Mouse (Mus musculus) forebrain, embryonic 12.5 days (tissue): Measurements from ENCODE around the gene Hlcs. TPM values are rescaled to one million over a fixed set of nuclear protein-coding genes. Genes with fewer than 3 reads are reported as not detected.
A peak's percentile ranks its signal among the peaks of the same experiment; 100 is the strongest.

Experiments
- ATAC-seq: fragments of 200-750 bp; cut with Nextera tagmentation; 2 replicates; pipeline ENCODE4 v1.8.0; 2017; ENCODE audit warnings: moderate TSS enrichment; ENCODE audit not compliant: low FRiP score
- H3K27ac ChIP-seq: fragments of 300-500 bp; sonication (generic); 2 replicates; pipeline ENCODE4 v1.5.1; 2016; ENCODE audit warnings: mild to moderate bottlenecking
- H3K27me3 ChIP-seq: fragments of 300-500 bp; sonication (generic); 2 replicates; pipeline ENCODE4 v1.6.1; 2016; ENCODE audit warnings: mild to moderate bottlenecking
- H3K36me3 ChIP-seq: fragments of 300-500 bp; sonication (generic); replicated peaks from 2 replicates; pipeline ENCODE4 v1.6.1; 2016; ENCODE audit warnings: mild to moderate bottlenecking
- H3K4me1 ChIP-seq: fragments of 300-500 bp; sonication (generic); 2 replicates; pipeline ENCODE4 v1.6.1; 2016
- H3K4me2 ChIP-seq: fragments of 300-500 bp; sonication (generic); 2 replicates; pipeline ENCODE4 v1.6.1; 2016; ENCODE audit warnings: mild to moderate bottlenecking, moderate library complexity
- H3K4me3 ChIP-seq: fragments of 300-500 bp; sonication (generic); replicated peaks from 2 replicates; pipeline ENCODE4 v1.5.1; 2016; ENCODE audit warnings: mild to moderate bottlenecking
- H3K9ac ChIP-seq: fragments of 300-500 bp; sonication (generic); 2 replicates; pipeline ENCODE4 v1.6.1; 2016; ENCODE audit warnings: mild to moderate bottlenecking
- H3K9me3 ChIP-seq: fragments of 300-500 bp; sonication (generic); 2 replicates; pipeline ENCODE4 v1.6.1; 2016
- WGBS: fragments of 180-500 bp; shearing (Covaris S2); methylation state at CpG from one replicate; pipeline ENCODE4 v1.1.7; 2016; 5-methylcytosine and 5-hydroxymethylcytosine counted together
- polyA plus RNA-seq: library from polyadenylated mRNA; unstranded; fragments of >200 nt; fragmentation: Nextera tagmentation; extraction: Ambion mirVana; gene quantifications from 2 replicates; pipeline ENCODE4 v1.2.1, GENCODE M21; 2016

The Hlcs gene
- polyA plus RNA-seq, 1 experiment from 2014 or later: 13.6 TPM

DNA sequence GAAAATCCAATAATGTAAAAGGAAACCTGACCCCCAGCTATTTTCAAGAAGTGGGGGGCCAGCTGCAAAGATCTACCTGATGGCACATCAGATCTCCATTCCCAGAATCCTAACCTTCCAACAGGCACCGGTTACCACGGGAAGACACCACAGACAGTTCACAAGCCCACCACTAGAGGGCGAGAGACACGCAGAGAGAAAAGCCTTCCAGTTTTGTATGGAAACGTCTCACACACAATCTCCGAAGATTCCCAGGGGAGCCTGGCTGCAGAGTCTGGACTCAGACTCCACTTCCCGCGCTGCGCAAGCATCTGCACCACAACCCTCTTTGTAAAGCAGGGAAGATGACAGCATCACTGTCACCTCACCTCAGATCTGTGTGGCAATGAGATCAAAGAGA, 43.7 kb downstream of the Hlcs start:
- no peaks in the 10 kb centered on the region for H3K9me3 ChIP-seq
- 6% methylated on average over 9 of the region's 9 CpGs for WGBS
- no peak overlapping the region for H3K27ac ChIP-seq
- no peak overlapping the region for H3K9ac ChIP-seq
- peaks cover 16% of the 10 kb centered on the region; the same call in 1 of the 2 replicates for H3K36me3 ChIP-seq
- H3K4me2 ChIP-seq: peak overlapping the region; percentile 17; the same call in 1 of the 2 replicates
- H3K27me3 ChIP-seq: no peaks in the 10 kb centered on the region
- no peak overlapping the region for H3K4me3 ChIP-seq
- H3K4me1 ChIP-seq: peaks cover 4% of the 10 kb centered on the region
- ATAC-seq: peak; percentile 80

DNA sequence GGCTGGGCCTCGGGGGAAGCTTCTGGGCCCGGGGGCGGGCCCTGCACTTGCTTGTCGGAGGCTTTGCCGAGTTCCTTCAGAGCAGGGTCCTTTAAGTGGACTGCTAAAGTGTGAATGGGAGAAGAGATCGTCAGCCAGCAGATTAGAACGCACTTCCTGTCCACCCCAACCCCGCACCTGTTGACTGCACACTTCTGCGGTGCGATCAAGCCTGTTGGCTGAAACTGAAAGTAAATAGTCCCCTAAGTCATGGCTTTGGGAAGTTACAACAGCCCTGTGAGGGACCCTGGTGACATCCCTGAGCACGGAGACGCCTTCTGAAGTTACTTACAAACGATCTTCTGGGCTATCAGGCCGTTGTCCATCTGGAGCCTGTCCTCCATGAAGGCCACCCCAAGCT, 45.2 kb downstream of the Hlcs start:
- H3K9ac ChIP-seq: no peak overlapping the region
- no peak overlapping the region for H3K4me3 ChIP-seq
- H3K9me3 ChIP-seq: no peaks in the 10 kb centered on the region
- WGBS: 94% methylated on average over 14 of the region's 14 CpGs
- H3K36me3 ChIP-seq: peaks cover 16% of the 10 kb centered on the region; the same call in 1 of the 2 replicates
- H3K27ac ChIP-seq: no peak overlapping the region
- H3K27me3 ChIP-seq: no peaks in the 10 kb centered on the region
- peaks cover 4% of the 10 kb centered on the region for H3K4me1 ChIP-seq
- H3K4me2 ChIP-seq: no peak overlapping the region
- no peak for ATAC-seq

DNA sequence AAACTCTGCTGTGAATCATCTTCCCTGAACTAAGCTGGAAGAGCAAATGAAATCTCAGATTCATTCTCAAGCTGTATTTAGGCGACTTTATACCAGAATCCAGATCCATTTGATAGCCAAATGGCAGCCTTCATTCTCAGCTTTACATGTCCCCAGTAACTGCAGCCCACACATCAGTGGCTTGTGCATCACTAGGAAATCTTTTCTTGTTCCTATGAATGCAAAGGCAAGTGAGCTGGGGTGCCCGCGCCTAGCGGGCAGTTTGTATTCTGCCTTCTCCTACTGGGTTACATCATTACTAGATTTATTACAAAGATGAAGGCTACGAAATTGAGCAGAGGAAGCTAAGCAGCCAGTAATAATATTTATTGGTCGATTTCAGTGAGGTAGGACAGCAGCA, 48.8 kb downstream of the Hlcs start:
- H3K36me3 ChIP-seq: peaks cover 16% of the 10 kb centered on the region
- H3K4me1 ChIP-seq: peaks cover under 1% of the 10 kb centered on the region; the same call in 1 of the 2 replicates
- H3K4me2 ChIP-seq: no peak overlapping the region
- no peak for ATAC-seq
- no peaks in the 10 kb centered on the region for H3K27me3 ChIP-seq
- no peak overlapping the region for H3K9ac ChIP-seq
- WGBS: 85% methylated on average over 6 of the region's 6 CpGs
- H3K9me3 ChIP-seq: no peaks in the 10 kb centered on the region
- H3K27ac ChIP-seq: no peak overlapping the region
- no peak overlapping the region for H3K4me3 ChIP-seq

DNA sequence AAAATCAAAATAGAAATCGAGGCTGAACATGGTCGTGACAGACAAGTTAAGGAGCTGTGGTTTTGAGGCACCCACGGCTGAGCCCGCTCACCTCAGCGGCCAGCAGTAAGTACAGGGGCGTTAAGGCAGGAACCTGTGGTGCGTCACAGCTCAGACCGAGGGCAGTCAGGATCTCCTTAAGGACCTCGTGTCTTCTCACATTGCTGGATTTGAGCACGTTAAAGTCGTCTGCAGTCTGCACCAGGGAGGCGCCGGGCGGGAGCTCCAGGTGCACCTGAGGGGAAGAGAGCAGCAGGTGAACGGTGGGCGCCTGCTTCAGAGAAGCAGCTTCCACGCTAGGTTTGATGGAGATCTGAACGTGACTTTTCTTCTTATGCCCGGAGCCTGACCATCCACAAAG, 50.9 kb downstream of the Hlcs start:
- 91% methylated on average over 19 of the region's 19 CpGs for WGBS
- no peak for ATAC-seq

DNA sequence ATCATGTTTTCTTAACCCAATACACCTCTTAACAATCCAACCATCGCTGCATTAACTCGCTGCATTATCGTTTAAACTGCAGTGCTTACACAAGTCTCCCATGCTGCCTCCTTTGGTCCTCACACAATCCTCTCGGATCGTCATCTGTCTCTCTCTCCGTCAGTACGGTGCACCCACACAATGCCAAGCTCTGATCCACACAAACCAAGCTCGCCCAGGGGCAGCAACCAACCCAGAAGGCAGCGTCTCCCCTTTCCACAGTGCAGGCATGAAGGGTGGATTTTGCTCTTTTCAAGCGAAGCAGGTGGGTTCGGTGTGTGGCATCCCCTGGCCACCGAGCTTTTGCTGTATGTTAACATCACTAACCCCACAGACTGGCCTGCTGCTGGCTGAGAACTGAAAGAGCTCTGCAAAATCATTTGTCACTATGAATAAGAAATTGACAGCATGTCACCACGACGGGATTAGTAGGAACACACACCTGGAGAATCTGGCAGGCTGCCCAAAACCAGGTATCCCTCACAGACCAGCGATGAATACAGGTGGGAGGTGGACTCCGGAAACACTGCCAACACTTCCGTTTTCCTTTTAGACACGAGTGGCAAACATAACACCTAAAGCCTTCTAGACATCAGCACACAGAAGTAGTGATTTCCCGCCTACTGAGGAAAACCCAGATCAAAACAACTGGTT, 52.3 kb downstream of the Hlcs start:
- WGBS: 89% methylated on average over 19 of the region's 19 CpGs
- H3K9me3 ChIP-seq: no peaks in the 10 kb centered on the region
- H3K4me3 ChIP-seq: no peak overlapping the region
- H3K36me3 ChIP-seq: no peaks in the 10 kb centered on the region; the same call in none of the 2 replicates
- 0 out of 2 replicates have a peak, but pooled peaks cover 9% of the 10 kb centered on the region for H3K27me3 ChIP-seq
- ATAC-seq: no peak
- H3K27ac ChIP-seq: no peak overlapping the region
- H3K4me2 ChIP-seq: no peak overlapping the region
- no peak overlapping the region for H3K9ac ChIP-seq
- H3K4me1 ChIP-seq: no peaks in the 10 kb centered on the region; the same call in 1 of the 2 replicates

More for the DNA sequence above, 50.9 kb downstream of the Hlcs start:
- Histone ChIP-seq H3K9me3 (no peaks in the 10 kb centered on the region), H3K4me1 (no peaks in the 10 kb centered on the region; the same call in 1 of the 2 replicates), H3K9ac (no peak overlapping the region), H3K4me2 (no peak overlapping the region), H3K27ac (no peak overlapping the region), H3K36me3 (peaks cover 12% of the 10 kb centered on the region), H3K27me3 (no peaks in the 10 kb centered on the region), H3K4me3 (no peak overlapping the region)

- Histone ChIP-seq H3K4me1 (peaks cover 6% of the 10 kb centered on the region; the same call in 1 of the 2 replicates), H3K9me3 (no peaks in the 10 kb centered on the region), H3K4me3 (no peak overlapping the region), H3K4me2 (no peak overlapping the region), H3K27ac (no peak overlapping the region), H3K9ac (no peak overlapping the region), H3K27me3 (0 out of 2 replicates have a peak, but pooled peaks cover 16% of the 10 kb centered on the region), H3K36me3 (no peaks in the 10 kb centered on the region; the same call in 1 of the 2 replicates)
- peak; percentile 76 for ATAC-seq
- 73% methylated on average over 14 of the region's 14 CpGs for WGBS
Measured at GRCm38 (mm10) chr16:94258366-94259310, 54.7 kb downstream of the Hlcs start.

- 90% methylated on average over 4 of the region's 4 CpGs for WGBS
- H3K9me3 ChIP-seq: no peaks in the 10 kb centered on the region
- H3K4me3 ChIP-seq: no peak overlapping the region
- H3K36me3 ChIP-seq: no peaks in the 10 kb centered on the region
- no peak for ATAC-seq
- no peak overlapping the region for H3K4me2 ChIP-seq
- peaks cover 27% of the 10 kb centered on the region; the same call in 1 of the 2 replicates for H3K27me3 ChIP-seq
- no peak overlapping the region for H3K27ac ChIP-seq
- peaks cover 6% of the 10 kb centered on the region; the same call in 1 of the 2 replicates for H3K4me1 ChIP-seq
- no peak overlapping the region for H3K9ac ChIP-seq
Measured at GRCm38 (mm10) chr16:94255592-94255991, 57.8 kb downstream of the Hlcs start.

GRCm38 (mm10) chr16:94255035-94255434, 58.3 kb downstream of the Hlcs start:
- WGBS: 82% methylated on average over 6 of the region's 6 CpGs
- H3K9me3 ChIP-seq: no peaks in the 10 kb centered on the region
- H3K27ac ChIP-seq: no peak overlapping the region
- H3K4me3 ChIP-seq: no peak overlapping the region
- H3K4me2 ChIP-seq: no peak overlapping the region
- H3K4me1 ChIP-seq: peaks cover 10% of the 10 kb centered on the region; the same call in 1 of the 2 replicates
- peaks cover 27% of the 10 kb centered on the region; the same call in 1 of the 2 replicates for H3K27me3 ChIP-seq
- no peak overlapping the region for H3K9ac ChIP-seq
- H3K36me3 ChIP-seq: no peaks in the 10 kb centered on the region
- no peak for ATAC-seq

- Histone ChIP-seq H3K4me1 (peaks cover 12% of the 10 kb centered on the region; the same call in 1 of the 2 replicates), H3K4me2 (0 out of 2 replicates have a peak overlapping the region, but pooled peaks have one; percentile 2), H3K9ac (no peak overlapping the region), H3K9me3 (no peaks in the 10 kb centered on the region), H3K36me3 (no peaks in the 10 kb centered on the region), H3K4me3 (no peak overlapping the region), H3K27ac (no peak overlapping the region), H3K27me3 (peaks cover 27% of the 10 kb centered on the region; the same call in 1 of the 2 replicates)
- WGBS: 40% methylated on average over 12 of the region's 12 CpGs
- ATAC-seq: no peak
Measured at GRCm38 (mm10) chr16:94254415-94254891, 58.9 kb downstream of the Hlcs start.

DNA sequence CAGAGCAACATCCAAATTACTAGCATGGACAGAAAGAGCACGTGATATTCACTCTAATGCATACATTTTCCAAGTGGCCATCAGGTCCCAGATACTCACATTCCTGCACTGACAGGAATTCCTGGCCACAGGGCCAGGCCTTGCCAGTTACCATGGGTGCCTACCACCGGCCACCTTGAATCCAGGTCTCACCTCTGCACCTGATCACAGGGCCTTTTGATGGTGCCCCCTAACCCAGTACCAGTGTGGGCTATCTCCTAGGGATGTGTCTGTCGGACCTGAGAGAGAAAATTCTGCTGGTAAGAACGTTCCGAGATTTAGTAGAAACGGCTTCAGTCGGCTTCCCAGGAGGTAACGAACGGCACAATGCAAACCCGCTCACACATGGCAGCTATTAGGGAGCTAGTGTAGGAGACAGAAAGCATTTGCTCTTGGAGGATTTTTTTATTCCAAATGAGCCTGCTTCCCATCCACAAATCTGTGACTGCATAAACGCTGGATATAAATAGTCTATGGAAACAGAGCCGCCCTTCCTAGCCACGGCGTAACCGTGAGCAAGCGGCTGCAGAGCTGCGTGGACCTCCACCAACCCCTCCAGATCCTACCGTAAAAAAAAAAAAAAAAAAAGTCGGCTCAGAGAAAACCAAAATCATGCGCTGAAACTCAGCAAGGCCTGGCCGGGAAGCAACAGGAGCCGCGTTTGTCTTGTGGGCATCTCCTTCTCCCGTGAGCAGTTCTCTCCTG, 59.5 kb downstream of the Hlcs start:
- 0 out of 2 replicates have a peak overlapping the region, but pooled peaks have one; percentile 2 for H3K4me2 ChIP-seq
- ATAC-seq: no peak
- no peak overlapping the region for H3K9ac ChIP-seq
- no peaks in the 10 kb centered on the region for H3K36me3 ChIP-seq
- 64% methylated on average over 24 of the region's 24 CpGs for WGBS
- H3K27ac ChIP-seq: no peak overlapping the region
- peaks cover 12% of the 10 kb centered on the region; the same call in 1 of the 2 replicates for H3K4me1 ChIP-seq
- H3K4me3 ChIP-seq: no peak overlapping the region
- H3K9me3 ChIP-seq: no peaks in the 10 kb centered on the region
- H3K27me3 ChIP-seq: peaks cover 27% of the 10 kb centered on the region; the same call in 1 of the 2 replicates

- no peak for ATAC-seq
- no peaks in the 10 kb centered on the region for H3K9me3 ChIP-seq
Measured at GRCm38 (mm10) chr16:94251756-94252155, 61.6 kb downstream of the Hlcs start.

More at GRCm38 (mm10) chr16:94251756-94252155, 61.6 kb downstream of the Hlcs start:
- Histone ChIP-seq H3K27me3 (peaks cover 25% of the 10 kb centered on the region; the same call in 1 of the 2 replicates), H3K9ac (no peak overlapping the region), H3K4me2 (no peak overlapping the region), H3K36me3 (no peaks in the 10 kb centered on the region), H3K27ac (no peak overlapping the region), H3K4me3 (no peak overlapping the region), H3K4me1 (peaks cover 12% of the 10 kb centered on the region; the same call in 1 of the 2 replicates)
- WGBS: 86% methylated on average over 13 of the region's 13 CpGs
